In genomic region chr5:100294189-100294588, GRCm38 (mm10) we compare ENCODE assay signal across 17 mouse cellular contexts.
DNase-seq lines count a peak whose midpoint lies in the region; ATAC-seq lines count a peak whose summit lies in the region.
"Had no signal": no experiment of that assay in that cellular context is flagged by ENCODE, and none has a peak within 500 bp of the region (broad histone marks: within the 10 kb centered on the region; RNA-seq: fewer than 3 reads in every experiment).

No protein-coding gene starts in this region.

- no peaks in the 10 kb centered on the region for H3K9me3 ChIP-seq in heart, embryonic 10.5 days
- H3K9me3 ChIP-seq in neural tube, embryonic 15.5 days (replicated peaks): 0 out of 2 replicates have a peak, but pooled peaks cover 3% of the 10 kb centered on the region
- peaks cover 8% of the 10 kb centered on the region; the same call in 1 of the 2 replicates for H3K9me3 ChIP-seq in forebrain, embryonic 10.5 days
- H3K9me3 ChIP-seq: G1E had no signal

- no peaks in the 10 kb centered on the region for H3K27me3 ChIP-seq in heart, embryonic 10.5 days (ENCODE audit: insufficient read depth, poor library complexity, severe bottlenecking)
- H3K27me3 ChIP-seq in neural tube, embryonic 15.5 days (replicated peaks): no peaks in the 10 kb centered on the region
- H3K27me3 ChIP-seq in forebrain, embryonic 10.5 days (ENCODE audit: poor library complexity, severe bottlenecking): no peaks in the 10 kb centered on the region
- H3K27me3 ChIP-seq: megakaryocyte, embryonic 14.5 days had no signal

- intact Hi-C loops in left cerebral cortex, postnatal 36 days (cut with DNase I): no loop called here

- 79% methylated on average over 7 of the region's 7 CpGs for WGBS in heart, embryonic 10.5 days
- WGBS in neural tube, embryonic 15.5 days: 86% methylated on average over 7 of the region's 7 CpGs
- 87% methylated on average over 7 of the region's 7 CpGs for WGBS in forebrain, embryonic 10.5 days

- H3K9ac ChIP-seq in neural tube, embryonic 15.5 days (replicated peaks): no peak overlapping the region
- H3K9ac ChIP-seq: hindbrain, embryonic 14.5 days had no signal

- H3K4me1 ChIP-seq in heart, embryonic 10.5 days: no peaks in the 10 kb centered on the region
- H3K4me1 ChIP-seq in neural tube, embryonic 15.5 days: no peaks in the 10 kb centered on the region
- H3K4me1 ChIP-seq in forebrain, embryonic 10.5 days: no peaks in the 10 kb centered on the region
- H3K4me1 ChIP-seq: megakaryocyte, embryonic 14.5 days had no signal

- no peak overlapping the region for H3K27ac ChIP-seq in heart, embryonic 10.5 days
- H3K27ac ChIP-seq in neural tube, embryonic 15.5 days (replicated peaks): no peak overlapping the region
- H3K27ac ChIP-seq in forebrain, embryonic 10.5 days: no peak overlapping the region
- H3K27ac ChIP-seq: hindbrain, embryonic 14.5 days had no signal

- no peak for ATAC-seq in neural tube, embryonic 15.5 days (ENCODE audit: low FRiP score)

- peak; percentile 3 for DNase-seq in heart, adult 8-10 months (ENCODE audit: low spot score)
- DNase-seq in heart, embryonic 10.5 days (ENCODE audit: low spot score): no peak
- peak; percentile 77 for DNase-seq in right cerebral cortex, adult 18-20 months
- no peak for DNase-seq in right cerebral cortex, postnatal 14 days
- peak; percentile 40 to 55 for DNase-seq in left cerebral cortex, postnatal 36 days (ENCODE audit: low spot score in 2 of 2)
- DNase-seq in telencephalon, adult 2 months (ENCODE audit: low read depth, low spot score): peak; percentile 84
- no peak for DNase-seq in forebrain, embryonic 10.5 days (ENCODE audit: extremely low spot score, low spot score)
- DNase-seq: adrenal gland, postnatal 36 days; kidney, adult 18-20 months; kidney, postnatal 4 days; thymus, adult 2 months had no signal

- no peak overlapping the region for H3K4me2 ChIP-seq in neural tube, embryonic 15.5 days
- H3K4me2 ChIP-seq: heart, embryonic 11.5 days; hindbrain, embryonic 14.5 days; liver, embryonic 11.5 days had no signal

- no peaks in the 10 kb centered on the region for H3K36me3 ChIP-seq in heart, embryonic 10.5 days
- H3K36me3 ChIP-seq in neural tube, embryonic 15.5 days: no peaks in the 10 kb centered on the region
- no peaks in the 10 kb centered on the region for H3K36me3 ChIP-seq in forebrain, embryonic 10.5 days (replicated peaks)
- H3K36me3 ChIP-seq: G1E had no signal

- no peak overlapping the region for H3K4me3 ChIP-seq in heart, embryonic 10.5 days
- no peak overlapping the region for H3K4me3 ChIP-seq in neural tube, embryonic 15.5 days (replicated peaks)
- no peak overlapping the region for H3K4me3 ChIP-seq in forebrain, embryonic 10.5 days
- H3K4me3 ChIP-seq: megakaryocyte, embryonic 14.5 days had no signal

Comparison
In these comparisons a context has a peak if more than half of its experiments do, and no peak if none do; other contexts are left out.
1. DNase-seq: peak in heart, adult 8-10 months (single experiment), right cerebral cortex, adult 18-20 months (single experiment), left cerebral cortex, postnatal 36 days (2 of 2) and telencephalon, adult 2 months (single experiment); none in heart, embryonic 10.5 days (single experiment), right cerebral cortex, postnatal 14 days (single experiment) and forebrain, embryonic 10.5 days (single experiment).